Mouse (Mus musculus) B cell, adult 2 months (primary cell): Measurements from ENCODE around the gene Rab11fip4.

Experiments used
- DNase-seq, 2 experiments: peaks; one replicate each; pipeline ENCODE4 v3.0.0; 2022

Rab11fip4 gene

GRCm38 (mm10) chr11:79590664-79591590, at the start of gene Rab11fip4:
TSS of gene Rab11fip4 (plus strand) at chr11:79591212.
- peak in 1 of 2 experiments; percentile 13 for DNase-seq

GRCm38 (mm10) chr11:79552622-79553021, 38.4 kb upstream of the Rab11fip4 start:
- DNase-seq, result no peak

- no peak for DNase-seq
These were observed 30.5 kb upstream of the Rab11fip4 start for GRCm38 (mm10) chr11:79560536-79560935.

- DNase-seq, result no peak
These were observed 27.5 kb upstream of the Rab11fip4 start for GRCm38 (mm10) chr11:79563493-79563892.

- DNase-seq, result no peak
These were observed 24.1 kb upstream of the Rab11fip4 start for GRCm38 (mm10) chr11:79566947-79567346.

- DNase-seq, result no peak
These were observed 22.7 kb upstream of the Rab11fip4 start for GRCm38 (mm10) chr11:79568197-79568911.

GRCm38 (mm10) chr11:79570319-79570718, 20.7 kb upstream of the Rab11fip4 start:
- DNase-seq, result no peak

GRCm38 (mm10) chr11:79573836-79574235, 17.2 kb upstream of the Rab11fip4 start:
- DNase-seq, result peak; percentile 37 to 44

GRCm38 (mm10) chr11:79575383-79576073, 15.5 kb upstream of the Rab11fip4 start:
- DNase-seq, result no peak

- DNase-seq, result peak; percentile 87 to 89
These were observed 13.3 kb upstream of the Rab11fip4 start for GRCm38 (mm10) chr11:79577741-79578140.

GRCm38 (mm10) chr11:79580660-79581059, 10.4 kb upstream of the Rab11fip4 start:
- DNase-seq, result no peak

- DNase-seq, result no peak
These were observed 9.8 kb upstream of the Rab11fip4 start for GRCm38 (mm10) chr11:79581257-79581656.

GRCm38 (mm10) chr11:79584191-79584590, 6.8 kb upstream of the Rab11fip4 start:
- peak; percentile 71 to 73 for DNase-seq

GRCm38 (mm10) chr11:79589317-79590075, 1.5 kb upstream of the Rab11fip4 start:
- peak in 1 of 2 experiments; percentile 11 for DNase-seq

GRCm38 (mm10) chr11:79591591-79591975, 571 bp downstream of the Rab11fip4 start:
- DNase-seq, result no peak

GRCm38 (mm10) chr11:79593495-79593894, 2.5 kb downstream of the Rab11fip4 start:
- no peak for DNase-seq

- no peak for DNase-seq
These were observed 19.4 kb downstream of the Rab11fip4 start for GRCm38 (mm10) chr11:79610454-79610853.

- DNase-seq, result no peak
These were observed 20.1 kb downstream of the Rab11fip4 start for GRCm38 (mm10) chr11:79611011-79611666.

- no peak for DNase-seq
These were observed 21.1 kb downstream of the Rab11fip4 start for GRCm38 (mm10) chr11:79612046-79612600.

- no peak for DNase-seq
These were observed 22.1 kb downstream of the Rab11fip4 start for GRCm38 (mm10) chr11:79613084-79613483.

GRCm38 (mm10) chr11:79613711-79614110, 22.7 kb downstream of the Rab11fip4 start:
- no peak for DNase-seq
